Mouse (Mus musculus) forebrain, embryonic 11.5 days (tissue): Measurements from ENCODE around the gene Slc7a1. TPM values are rescaled to one million over a fixed set of nuclear protein-coding genes. Genes with fewer than 3 reads are reported as not detected.

Experiments used
- ATAC-seq: fragments of 200-750 bp; cut with Nextera tagmentation; replicated peaks from 2 replicates; pipeline ENCODE4 v1.8.0; 2017; ENCODE audit warnings: moderate TSS enrichment; ENCODE audit not compliant: low FRiP score
- DNase-seq: peaks from one replicate; pipeline ENCODE4 v3.0.0-alpha.2; 2017; ENCODE audit warnings: low spot score
- H3K27ac ChIP-seq: fragments of 300-500 bp; sonication (generic); 2 replicates; pipeline ENCODE4 v1.5.1; 2014; ENCODE audit warnings: low read depth, low read length
- H3K27me3 ChIP-seq: fragments of 300-500 bp; sonication (generic); 2 replicates; pipeline ENCODE4 v1.6.1; 2014; ENCODE audit warnings: mild to moderate bottlenecking, low read length, mixed read lengths; ENCODE audit not compliant: control insufficient read depth, insufficient read depth
- H3K36me3 ChIP-seq: fragments of 300-500 bp; sonication (generic); 2 replicates; pipeline ENCODE4 v1.6.1; 2014; ENCODE audit warnings: mild to moderate bottlenecking, low read length, moderate library complexity, mixed read lengths; ENCODE audit not compliant: control insufficient read depth, insufficient read depth
- H3K4me1 ChIP-seq: fragments of 300-500 bp; sonication (generic); replicated peaks from 2 replicates; pipeline ENCODE4 v1.6.1; 2014; ENCODE audit warnings: low read length, mixed read lengths; ENCODE audit not compliant: control insufficient read depth, insufficient read depth
- H3K4me2 ChIP-seq: fragments of 300-500 bp; sonication (generic); 2 replicates; pipeline ENCODE4 v1.6.1; 2014; ENCODE audit warnings: low read depth, mild to moderate bottlenecking, low read length, moderate library complexity, mixed read lengths; ENCODE audit not compliant: severe bottlenecking
- H3K4me3 ChIP-seq: fragments of 300-500 bp; sonication (generic); 2 replicates; pipeline ENCODE4 v1.5.1; 2014; ENCODE audit warnings: low read depth, low read length
- H3K9ac ChIP-seq: fragments of 300-500 bp; sonication (generic); 2 replicates; pipeline ENCODE4 v1.6.1; 2014; ENCODE audit warnings: low read length
- H3K9me3 ChIP-seq: fragments of 300-500 bp; sonication (generic); 2 replicates; pipeline ENCODE4 v1.6.1; 2016; ENCODE audit warnings: low read length, mixed read lengths; ENCODE audit not compliant: control insufficient read depth
- WGBS: fragments of 180-500 bp; shearing (Covaris S2); extraction: QIAGEN DNeasy Blood & Tissue Kit; methylation state at CpG from one replicate; pipeline ENCODE4 v1.1.7; 2014; 5-methylcytosine and 5-hydroxymethylcytosine counted together
- polyA plus RNA-seq: library from polyadenylated mRNA; unstranded; fragments of >200 nt; fragmentation: Nextera tagmentation; extraction: Ambion mirVana; gene quantifications from 2 replicates; pipeline ENCODE4 v1.2.1, GENCODE M21; 2014

Gene Slc7a1
- polyA plus RNA-seq, 1 experiment from 2014 or later: 28.1 TPM

DNA sequence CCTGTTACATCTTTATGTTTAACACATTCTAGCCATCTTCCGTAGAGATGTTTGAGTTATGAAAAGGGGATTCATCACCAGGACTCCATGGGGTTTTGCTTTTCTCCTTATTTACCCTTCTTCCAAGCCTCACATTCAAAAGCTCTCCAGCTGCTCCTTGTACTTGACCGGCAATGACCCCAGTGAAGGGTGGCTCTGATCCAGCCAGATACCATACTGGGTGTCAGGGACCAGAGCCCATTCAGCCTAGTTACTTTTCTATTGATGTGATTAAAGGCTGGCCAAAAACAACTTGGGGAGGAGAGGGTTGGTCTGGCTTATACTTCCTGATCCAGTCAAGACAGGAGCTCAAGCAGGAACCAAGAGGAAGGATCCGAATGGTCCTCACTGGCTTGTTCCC is 116.1 kb downstream of the Slc7a1 start:
- 90% methylated on average over 3 of the region's 3 CpGs for WGBS
- no peak for DNase-seq
- Histone ChIP-seq H3K4me1 (no peaks in the 10 kb centered on the region), H3K4me2 (no peak overlapping the region), H3K36me3 (no peaks in the 10 kb centered on the region), H3K9me3 (no peaks in the 10 kb centered on the region), H3K4me3 (no peak overlapping the region), H3K27me3 (no peaks in the 10 kb centered on the region), H3K9ac (no peak overlapping the region), H3K27ac (no peak overlapping the region)
- ATAC-seq: no peak

- Histone ChIP-seq H3K27ac (no peak overlapping the region), H3K27me3 (no peaks in the 10 kb centered on the region), H3K9ac (no peak overlapping the region), H3K4me3 (no peak overlapping the region), H3K4me1 (no peaks in the 10 kb centered on the region), H3K9me3 (no peaks in the 10 kb centered on the region), H3K4me2 (no peak overlapping the region), H3K36me3 (no peaks in the 10 kb centered on the region)
- WGBS: 88% methylated on average over 2 of the region's 2 CpGs
- no peak for DNase-seq
- ATAC-seq: no peak
These were observed 116.5 kb downstream of the Slc7a1 start for GRCm38 (mm10) chr5:148283177-148283576.

GRCm38 (mm10) chr5:148282631-148283030 is 117.1 kb downstream of the Slc7a1 start:
- DNase-seq (no peak), ATAC-seq (no peak)
- Histone ChIP-seq H3K9me3 (no peaks in the 10 kb centered on the region), H3K9ac (no peak overlapping the region), H3K27me3 (no peaks in the 10 kb centered on the region), H3K4me2 (no peak overlapping the region), H3K27ac (no peak overlapping the region), H3K36me3 (no peaks in the 10 kb centered on the region), H3K4me1 (no peaks in the 10 kb centered on the region), H3K4me3 (no peak overlapping the region)
- WGBS: 95% methylated on average over 5 of the region's 5 CpGs

GRCm38 (mm10) chr5:148282093-148282492 is 117.6 kb downstream of the Slc7a1 start:
- WGBS: 91% methylated on average over 6 of the region's 6 CpGs
- no peaks in the 10 kb centered on the region for H3K27me3 ChIP-seq
- no peak overlapping the region for H3K4me2 ChIP-seq
- H3K4me3 ChIP-seq: no peak overlapping the region
- ATAC-seq (no peak), DNase-seq (no peak)
- H3K9ac ChIP-seq: no peak overlapping the region
- H3K4me1 ChIP-seq: no peaks in the 10 kb centered on the region
- no peak overlapping the region for H3K27ac ChIP-seq
- no peaks in the 10 kb centered on the region for H3K9me3 ChIP-seq
- H3K36me3 ChIP-seq: no peaks in the 10 kb centered on the region

- Histone ChIP-seq H3K4me2 (no peak overlapping the region), H3K9me3 (no peaks in the 10 kb centered on the region), H3K36me3 (no peaks in the 10 kb centered on the region), H3K4me3 (no peak overlapping the region), H3K27ac (no peak overlapping the region), H3K27me3 (no peaks in the 10 kb centered on the region), H3K9ac (no peak overlapping the region), H3K4me1 (no peaks in the 10 kb centered on the region)
- ATAC-seq (no peak), DNase-seq (no peak)
- 89% methylated on average over 5 of the region's 5 CpGs for WGBS
These were observed 119.4 kb downstream of the Slc7a1 start for GRCm38 (mm10) chr5:148280321-148280720.

- WGBS: 82% methylated on average over 8 of the region's 8 CpGs
- Histone ChIP-seq H3K36me3 (no peaks in the 10 kb centered on the region), H3K4me2 (no peak overlapping the region), H3K27ac (no peak overlapping the region), H3K27me3 (no peaks in the 10 kb centered on the region), H3K9ac (no peak overlapping the region), H3K9me3 (no peaks in the 10 kb centered on the region), H3K4me1 (no peaks in the 10 kb centered on the region), H3K4me3 (no peak overlapping the region)
- ATAC-seq (no peak), DNase-seq (no peak)
These were observed 121.5 kb downstream of the Slc7a1 start for GRCm38 (mm10) chr5:148278233-148278632.

Other genes with a start within 250 kb of the Slc7a1 start
- gene Ubl3, start 152.9 kb upstream of the Slc7a1 start, polyA plus RNA-seq: 83.7 and 84.2 TPM in 2 replicates